Mouse (Mus musculus): ENCODE results near the gene Tenm2. TPM values are rescaled to one million over a fixed set of nuclear protein-coding genes. Genes with fewer than 3 reads are reported as not detected.

Tenm2 gene
- total RNA-seq, 2 experiments from 2014 or later = 0.62 to 0.76 TPM

GRCm38 (mm10) chr11:35963981-35964549 lies 1271.7 kb downstream of the Tenm2 start:
- DNase-seq = no peak
- intact Hi-C loops (cut with DNase I; ENCODE audit: low total_unique reads) = no loop called here

GRCm38 (mm10) chr11:35963554-35963953 lies 1272.2 kb downstream of the Tenm2 start:
- intact Hi-C loops (cut with DNase I; ENCODE audit: low total_unique reads) = no loop called here
- no peak for DNase-seq

GRCm38 (mm10) chr11:35962431-35962830 lies 1273.3 kb downstream of the Tenm2 start:
- intact Hi-C loops (cut with DNase I; ENCODE audit: low total_unique reads) = no loop called here

GRCm38 (mm10) chr11:35959270-35959669 lies 1276.5 kb downstream of the Tenm2 start:
- DNase-seq = no peak
- intact Hi-C loops (cut with DNase I; ENCODE audit: low total_unique reads) = no loop called here

More at GRCm38 (mm10) chr11:35962431-35962830, 1273.3 kb downstream of the Tenm2 start:
- no peak for DNase-seq

Data from gastrocnemius, postnatal 14 days (tissue).